Mouse (Mus musculus): Measurements from ENCODE around the gene Gm33543.

Gm33543 gene

DNA sequence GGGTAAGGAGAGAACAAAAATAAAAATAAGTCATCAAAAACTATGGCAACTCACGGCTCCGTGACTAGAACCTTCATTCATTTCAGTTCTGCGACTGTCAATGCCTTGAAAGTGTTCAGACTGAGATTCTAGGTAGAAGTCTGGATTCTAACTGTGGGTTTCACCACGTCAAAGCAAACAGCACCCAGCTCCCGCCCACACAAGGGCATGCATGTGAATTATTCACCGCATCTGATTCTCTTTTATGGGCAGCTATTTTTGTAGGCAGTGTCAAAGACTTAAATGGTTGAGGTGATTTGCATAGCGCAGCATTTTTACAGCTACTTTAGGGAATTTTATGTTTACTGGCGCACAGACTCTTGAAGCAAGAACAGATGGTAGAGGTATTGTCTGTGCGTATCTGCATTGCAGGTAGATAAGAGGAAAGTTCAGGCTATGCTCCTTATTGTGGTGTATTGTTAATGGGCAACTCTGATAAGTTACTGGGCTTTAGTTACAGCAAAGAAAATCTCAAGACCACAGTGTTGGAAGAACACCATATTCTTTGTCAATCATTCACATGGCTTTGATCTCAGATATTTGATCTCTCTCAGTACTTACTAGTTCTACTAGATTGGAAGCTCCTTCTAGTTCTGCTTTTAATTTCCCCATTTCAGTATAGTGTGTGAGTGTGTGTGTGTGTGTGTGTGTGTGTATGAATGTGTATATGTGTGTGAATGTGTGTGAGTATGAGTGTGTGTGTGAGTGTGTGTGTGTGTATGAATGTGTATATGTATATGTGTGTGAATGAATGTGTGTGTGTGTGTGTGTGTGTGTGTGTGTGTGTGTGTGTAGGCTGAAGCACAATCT is at the start of gene Gm33543:
TSS of gene Gm33543 (minus strand) at position 142 of the 849 bp plus-strand sequence.
- no peak for ATAC-seq (ENCODE audit: low TSS enrichment)

DNA sequence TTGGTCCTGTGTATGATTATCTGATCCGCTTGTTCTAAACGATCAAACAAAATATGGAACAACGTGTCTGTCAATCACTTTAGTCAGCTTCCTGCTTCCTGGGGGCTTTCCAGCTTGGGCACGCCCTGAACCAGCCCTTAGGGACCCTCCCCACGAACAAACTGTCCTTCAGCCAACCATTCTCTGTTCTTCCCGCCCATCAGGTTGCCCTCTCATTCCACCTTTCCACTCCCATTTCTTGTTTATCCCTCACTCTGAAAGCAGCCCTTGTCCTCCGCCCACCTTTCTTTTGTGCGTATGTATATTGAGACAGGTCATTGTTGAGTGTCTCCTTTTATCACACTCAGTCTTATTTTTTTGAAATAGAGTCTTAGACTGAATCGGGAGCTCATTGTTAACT is 49.4 kb upstream of the Gm33543 start:
- ATAC-seq (ENCODE audit: low TSS enrichment) = no peak

DNA sequence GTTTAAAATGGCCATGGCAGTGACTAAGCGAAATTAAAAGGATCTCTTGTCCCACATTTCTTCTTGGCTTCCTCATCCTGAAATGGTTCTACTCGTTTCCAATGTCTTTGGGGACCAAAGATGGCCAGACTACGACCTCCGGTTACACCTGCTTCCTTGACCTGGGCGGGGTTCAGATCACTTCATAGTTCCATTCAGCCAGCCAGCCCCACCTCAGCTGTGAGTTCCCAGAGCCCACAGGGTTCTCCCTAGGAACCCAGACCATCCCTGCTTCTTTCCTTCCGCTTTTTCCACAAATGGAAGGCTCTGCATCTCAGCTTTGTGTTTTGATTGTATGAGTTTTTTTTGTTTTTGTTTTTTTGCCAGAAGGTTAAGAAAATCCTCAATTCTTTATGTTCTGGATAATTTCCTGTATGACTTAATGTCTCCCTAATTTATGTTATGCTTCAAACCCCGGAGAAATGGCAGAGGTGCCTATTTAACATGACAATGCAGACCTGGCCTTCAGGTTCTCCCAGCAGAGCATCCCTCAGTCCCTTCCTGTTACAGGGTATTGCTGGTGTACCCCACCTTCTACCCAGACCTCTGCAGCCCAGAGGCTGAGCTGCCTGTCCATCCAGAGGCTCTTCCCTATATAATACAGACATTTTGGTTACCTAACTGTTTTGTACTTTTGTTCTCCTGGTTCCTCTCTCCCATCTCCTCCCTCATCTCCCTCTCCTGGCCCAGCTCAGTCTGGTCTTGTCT is 48.7 kb upstream of the Gm33543 start:
- ATAC-seq (ENCODE audit: low TSS enrichment) = no peak

DNA sequence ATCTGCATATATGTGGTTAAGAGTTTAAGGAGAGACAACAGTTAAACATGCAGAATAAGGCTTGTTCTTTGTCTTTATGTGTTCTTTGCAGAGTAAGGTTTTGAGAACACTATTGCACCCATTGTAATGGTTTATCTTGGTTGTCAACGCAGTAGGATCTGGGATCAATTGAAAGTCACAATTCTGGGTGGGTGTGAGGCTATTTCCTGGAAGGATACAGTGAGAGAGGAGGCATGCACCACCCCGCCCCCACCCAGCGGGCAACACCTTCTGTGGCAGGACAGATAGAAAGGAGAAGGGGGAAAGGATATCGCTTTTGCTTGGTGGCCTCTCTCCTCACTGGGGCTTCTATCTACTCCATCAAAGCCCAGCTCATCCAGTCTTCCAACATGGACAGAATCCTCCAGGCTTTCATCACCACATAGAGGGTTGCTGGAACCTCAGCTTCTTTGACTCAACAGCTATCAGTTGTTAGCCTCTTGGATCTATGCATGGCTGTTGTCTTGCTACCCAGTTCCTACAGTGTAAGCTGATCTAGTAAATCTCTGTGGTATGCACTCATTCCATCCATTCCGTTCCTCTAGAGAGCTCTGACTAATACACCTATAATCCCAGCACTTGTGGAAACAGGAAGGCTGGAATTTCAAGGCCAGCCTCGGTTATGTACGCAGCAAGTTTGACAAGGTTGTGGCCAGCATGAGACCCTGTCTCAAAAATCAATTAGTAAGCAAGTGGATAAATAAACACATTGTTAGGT is 41.2 kb upstream of the Gm33543 start:
- no peak for ATAC-seq (ENCODE audit: low TSS enrichment)

DNA sequence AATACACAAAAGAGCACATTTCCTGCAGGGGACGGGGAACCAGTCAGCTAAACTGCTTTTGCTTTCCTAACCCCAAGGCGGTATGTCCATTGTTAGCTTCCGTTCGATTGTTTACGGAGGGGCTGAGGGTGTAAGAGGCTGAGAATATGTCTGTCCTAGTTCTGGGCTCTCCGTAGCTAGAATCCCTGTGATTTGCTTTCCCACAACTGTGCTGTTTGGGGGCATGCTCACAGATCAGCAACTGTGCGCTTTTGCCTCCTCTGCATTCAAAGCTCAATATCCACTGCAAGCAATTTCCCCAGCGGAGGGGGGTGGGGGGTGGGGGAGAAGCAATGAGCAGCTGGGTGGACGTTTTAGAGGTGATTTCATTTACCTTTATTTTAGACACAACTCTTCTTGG is 39.3 kb upstream of the Gm33543 start:
- peak; percentile 55 for ATAC-seq (ENCODE audit: low TSS enrichment)

DNA sequence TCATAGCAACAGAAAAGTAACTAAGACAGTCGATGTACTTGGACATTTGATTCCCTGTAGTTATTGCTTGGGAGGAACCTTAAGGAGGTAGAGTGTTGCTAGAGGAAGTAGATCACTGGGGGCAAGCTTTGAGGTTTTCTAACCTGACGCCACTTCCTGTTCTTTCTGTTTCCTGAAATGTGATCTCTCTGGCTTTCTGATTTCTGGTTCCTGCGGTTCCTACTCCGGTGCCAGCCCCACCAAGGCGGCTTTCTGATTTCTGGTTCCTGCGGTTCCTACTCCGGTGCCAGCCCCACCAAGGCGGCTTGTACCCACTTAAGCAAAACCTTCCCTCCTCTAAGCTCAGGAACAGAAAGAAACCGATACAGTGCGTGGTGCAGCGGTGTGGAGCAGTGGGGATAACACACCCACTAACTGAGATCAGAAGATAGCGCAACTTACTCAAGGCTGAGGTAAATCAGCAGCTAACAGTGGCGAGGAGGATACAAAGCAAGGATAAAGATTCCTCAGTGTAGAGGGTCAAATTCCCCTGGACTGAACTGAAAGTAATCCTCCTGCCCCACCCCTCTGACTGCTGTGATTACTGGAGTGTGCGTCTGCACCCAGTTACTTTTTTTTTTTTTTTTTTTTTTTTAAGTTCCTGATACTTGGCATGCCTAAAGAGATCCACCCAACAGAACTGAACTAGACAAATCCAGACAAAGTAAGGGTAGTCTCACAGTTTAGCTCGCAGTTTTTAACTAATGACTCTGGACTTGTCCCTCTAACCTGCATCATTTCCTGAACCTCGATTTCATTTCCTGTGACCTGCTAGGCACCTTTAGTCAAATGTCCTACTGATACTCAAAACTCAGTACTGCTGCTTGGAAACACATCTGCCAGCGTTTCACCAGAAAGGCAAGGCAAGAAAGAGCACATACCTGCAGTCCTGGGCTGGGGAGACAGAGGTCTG is 37.5 kb upstream of the Gm33543 start:
- no peak for ATAC-seq (ENCODE audit: low TSS enrichment)

DNA sequence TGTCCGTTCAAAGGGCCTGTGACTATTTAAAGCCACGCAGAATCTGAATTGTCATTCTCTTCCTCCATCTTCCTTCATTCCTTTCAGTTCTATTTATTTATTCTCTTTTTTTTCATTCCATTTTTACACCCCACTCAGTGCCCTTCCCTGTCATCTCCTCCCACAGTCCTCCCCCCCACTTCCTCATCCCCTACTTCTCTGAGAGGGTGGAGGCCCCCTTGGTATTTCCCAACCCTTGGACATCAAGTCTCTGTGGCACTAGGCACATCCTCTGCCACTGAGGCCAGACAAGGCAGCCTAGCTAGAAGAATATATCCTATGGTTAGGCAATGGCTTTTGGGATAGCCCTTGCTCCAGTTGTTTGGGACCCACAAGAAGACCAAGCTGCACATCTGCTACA is 28.1 kb upstream of the Gm33543 start:
- no peak for ATAC-seq (ENCODE audit: low TSS enrichment)

DNA sequence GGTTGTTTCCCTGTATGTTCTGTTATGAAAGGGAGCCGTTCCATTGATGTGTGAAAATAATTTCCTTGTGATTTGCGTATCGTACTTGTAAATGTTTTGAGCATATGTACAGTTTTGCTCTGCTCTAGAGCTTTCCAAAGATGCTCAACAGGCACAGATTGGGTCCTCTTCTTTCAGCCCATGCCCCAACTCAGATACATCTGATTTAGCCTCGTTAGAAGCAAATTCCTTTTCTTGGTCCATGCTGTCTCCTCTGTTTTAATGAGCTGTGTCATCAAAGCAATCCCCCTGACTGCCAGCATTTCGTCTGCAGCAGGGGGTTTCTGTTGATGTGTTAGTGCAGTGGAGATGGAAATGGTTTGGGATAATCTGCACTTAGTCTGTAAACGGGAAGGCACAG is 25.6 kb upstream of the Gm33543 start:
- ATAC-seq (ENCODE audit: low TSS enrichment) = no peak

DNA sequence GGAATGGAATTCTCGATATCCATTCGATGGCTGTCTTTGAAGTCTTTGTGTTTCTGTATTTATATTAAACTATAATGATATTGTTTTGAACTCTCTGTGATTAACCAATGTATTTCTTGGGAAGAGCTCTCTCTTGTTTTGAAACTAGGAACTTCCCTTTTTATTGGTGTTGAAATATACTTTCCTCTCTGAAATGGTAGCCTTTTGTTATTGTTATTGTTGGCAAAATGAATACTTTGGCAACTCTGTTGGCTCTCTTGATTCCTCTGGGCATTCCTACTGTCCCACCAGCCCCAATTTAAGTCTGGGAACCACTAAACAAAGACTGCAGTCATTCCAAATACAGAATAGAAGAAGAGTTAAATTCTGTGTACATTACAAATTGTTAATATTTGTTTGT is 24.9 kb upstream of the Gm33543 start:
- ATAC-seq (ENCODE audit: low TSS enrichment) = no peak

DNA sequence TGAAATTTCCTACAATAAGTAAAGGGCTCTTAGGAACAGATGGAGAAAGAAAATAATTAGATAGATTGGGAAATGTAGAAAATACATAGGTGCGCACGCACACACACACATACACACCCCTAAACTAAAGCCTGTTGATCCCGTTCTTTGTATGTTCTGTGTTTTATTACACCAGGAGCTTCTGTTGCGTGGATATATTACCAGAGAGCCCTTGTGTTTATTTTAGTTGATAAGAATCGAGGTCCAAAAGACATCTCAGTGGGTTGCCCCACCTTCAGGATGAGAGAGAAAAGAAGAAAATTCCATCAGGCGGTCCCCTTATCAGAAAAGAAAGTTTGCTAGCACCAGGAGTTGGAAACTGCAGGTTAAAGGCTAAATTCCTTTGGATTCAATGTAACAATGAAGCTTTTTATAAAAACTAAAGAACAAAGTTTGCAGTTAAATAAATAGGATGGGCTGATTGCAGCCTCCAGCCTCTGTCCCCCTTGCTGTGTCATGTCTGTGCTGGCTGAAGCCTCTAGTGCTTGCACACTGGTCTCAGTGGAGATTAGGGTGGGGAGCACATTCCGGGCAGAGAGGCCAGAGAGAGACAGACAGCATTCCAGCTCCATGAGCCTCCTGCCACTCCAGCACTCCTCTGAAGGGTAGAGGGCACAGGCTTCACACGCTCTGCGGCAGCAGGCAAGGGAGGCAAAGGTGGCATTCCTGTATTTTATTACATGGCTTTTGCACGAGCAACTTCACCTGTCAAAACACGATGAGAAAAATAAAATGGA is 21.8 kb upstream of the Gm33543 start:
- no peak for ATAC-seq (ENCODE audit: low TSS enrichment)

DNA sequence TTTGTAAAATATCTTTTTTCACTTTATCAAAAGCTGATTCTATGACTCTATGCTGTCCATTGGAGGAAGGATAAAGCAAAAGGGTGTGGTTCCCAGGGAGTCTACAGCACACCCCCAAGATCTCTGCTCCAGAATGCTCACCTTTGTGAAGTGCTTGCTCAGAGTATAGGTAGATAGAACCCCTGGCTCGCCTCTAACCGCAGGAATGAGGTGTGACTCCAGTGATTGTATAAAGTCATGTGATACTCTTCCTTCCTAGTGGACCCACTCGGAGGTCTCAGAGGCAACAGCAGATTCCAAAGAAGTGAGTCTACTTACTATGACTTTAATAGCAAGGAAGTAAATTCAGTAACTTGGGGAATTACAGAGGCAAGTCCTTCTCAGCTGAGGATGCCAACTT is 19.9 kb upstream of the Gm33543 start:
- no peak for ATAC-seq (ENCODE audit: low TSS enrichment)

DNA sequence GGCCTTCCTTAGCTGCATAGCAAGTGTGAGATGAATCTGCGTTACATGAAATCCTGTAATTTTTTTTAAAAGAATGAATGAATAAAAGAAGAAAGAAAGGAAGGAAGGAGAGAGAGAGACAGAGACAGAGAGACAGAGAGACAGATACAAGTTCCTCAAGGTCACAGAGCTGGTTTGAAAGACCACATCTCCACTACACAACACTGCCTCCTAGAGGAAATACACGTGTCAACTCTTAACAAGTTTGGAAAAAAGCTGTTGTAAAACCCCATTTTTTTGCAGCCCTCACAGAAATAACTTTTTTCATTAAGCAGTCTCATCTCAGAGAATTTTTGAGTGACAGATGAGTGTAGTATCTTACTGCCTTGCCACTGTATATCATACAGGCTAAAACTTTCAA is 15.4 kb upstream of the Gm33543 start:
- ATAC-seq (ENCODE audit: low TSS enrichment) = peak; percentile 67; the same call in 1 of the 2 replicates

DNA sequence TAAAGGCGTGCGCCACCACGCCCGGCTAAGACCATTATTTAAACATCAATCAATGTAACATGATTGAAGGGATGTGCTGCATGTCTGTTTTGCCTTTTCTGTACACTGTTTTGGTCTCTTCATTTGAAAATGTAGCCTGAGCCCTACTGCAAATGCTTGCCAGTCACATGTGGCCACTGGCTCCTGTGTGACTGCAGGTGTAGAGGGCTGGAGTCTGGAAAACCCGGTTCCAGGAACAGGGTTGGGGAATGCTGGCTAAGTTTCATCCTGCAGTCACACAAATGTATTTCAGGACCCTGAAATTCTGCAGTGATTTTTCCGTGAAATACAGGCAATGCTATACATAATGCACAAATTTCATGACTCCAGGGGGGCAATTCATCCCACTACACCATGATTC is 12.7 kb upstream of the Gm33543 start:
- no peak for ATAC-seq (ENCODE audit: low TSS enrichment)

DNA sequence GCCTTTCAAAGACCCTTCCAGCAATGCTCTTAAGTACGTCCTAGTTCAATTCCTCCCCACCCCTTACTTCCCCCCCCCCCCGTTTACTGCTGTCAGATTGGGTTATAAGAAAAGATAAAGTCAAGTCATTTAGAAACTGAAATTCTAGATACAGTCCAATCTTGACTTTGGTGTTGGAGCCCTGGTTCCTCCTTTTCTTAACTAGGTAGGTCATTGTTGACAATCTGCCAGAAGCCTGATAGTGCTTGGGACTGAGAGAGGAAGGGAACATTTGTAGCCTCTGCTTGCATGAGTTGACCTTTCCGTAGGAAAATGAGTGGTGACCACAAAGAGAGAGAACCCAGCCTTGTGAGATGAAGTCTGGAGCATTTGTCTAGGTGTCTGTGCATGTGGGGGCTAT is 7.8 kb upstream of the Gm33543 start:
- ATAC-seq (ENCODE audit: low TSS enrichment) = no peak

DNA sequence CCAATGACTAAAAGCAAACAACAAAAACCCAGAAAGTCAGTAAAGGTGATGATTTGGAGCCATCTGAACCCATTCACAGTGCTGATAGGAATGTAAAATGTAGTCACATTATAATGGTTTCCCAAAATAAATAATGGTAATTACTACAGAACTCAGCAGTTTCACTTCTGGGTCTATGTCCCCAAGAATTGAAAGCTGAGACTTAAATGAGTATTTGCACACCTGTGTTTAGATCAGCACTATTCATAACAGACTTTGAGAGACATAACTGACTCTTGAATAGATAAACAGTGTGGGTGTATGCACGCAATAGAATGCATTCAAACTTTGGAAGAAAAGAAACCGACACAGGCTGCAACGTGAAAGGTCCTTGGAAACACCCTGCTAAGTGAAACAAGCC is 4.0 kb upstream of the Gm33543 start:
- ATAC-seq (ENCODE audit: low TSS enrichment) = no peak

DNA sequence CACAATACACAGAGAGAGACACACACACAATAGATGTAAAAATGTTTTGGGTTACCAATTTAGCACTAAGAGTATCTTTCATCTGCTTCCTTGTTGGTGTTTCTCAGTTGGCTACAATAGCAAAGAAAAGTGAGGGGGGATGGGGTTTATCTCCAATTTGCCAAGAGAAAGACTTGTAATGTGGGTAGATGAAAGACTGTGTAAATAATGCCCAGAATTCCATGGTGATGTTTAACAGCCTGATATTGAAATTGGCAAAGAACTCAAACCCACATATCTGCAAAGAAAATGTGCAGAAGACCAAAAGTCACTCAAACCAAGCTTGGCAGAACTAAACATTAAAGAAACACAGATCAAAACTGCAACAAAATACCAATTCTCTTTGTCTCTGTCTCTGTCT is 3.6 kb upstream of the Gm33543 start:
- ATAC-seq (ENCODE audit: low TSS enrichment) = no peak

DNA sequence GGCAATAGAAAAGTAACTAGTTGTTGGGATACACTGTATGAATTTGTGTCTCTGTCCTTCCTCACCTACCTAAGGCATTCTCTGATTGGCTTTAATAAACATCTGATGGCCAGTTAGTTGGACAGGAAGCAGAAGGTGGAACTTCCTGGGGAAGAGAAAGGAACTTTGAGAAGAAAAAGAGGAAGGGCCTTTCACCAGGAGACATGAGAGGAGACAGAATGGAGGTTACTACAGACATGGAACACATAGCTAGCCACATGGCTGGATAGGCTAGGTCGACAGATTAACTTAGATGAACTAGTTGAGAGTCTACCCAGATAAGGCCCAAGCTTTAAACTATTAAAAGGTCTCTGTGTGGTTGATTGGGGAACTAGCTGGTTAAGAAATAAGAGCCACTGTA is 1.1 kb upstream of the Gm33543 start:
- no peak for ATAC-seq (ENCODE audit: low TSS enrichment)

DNA sequence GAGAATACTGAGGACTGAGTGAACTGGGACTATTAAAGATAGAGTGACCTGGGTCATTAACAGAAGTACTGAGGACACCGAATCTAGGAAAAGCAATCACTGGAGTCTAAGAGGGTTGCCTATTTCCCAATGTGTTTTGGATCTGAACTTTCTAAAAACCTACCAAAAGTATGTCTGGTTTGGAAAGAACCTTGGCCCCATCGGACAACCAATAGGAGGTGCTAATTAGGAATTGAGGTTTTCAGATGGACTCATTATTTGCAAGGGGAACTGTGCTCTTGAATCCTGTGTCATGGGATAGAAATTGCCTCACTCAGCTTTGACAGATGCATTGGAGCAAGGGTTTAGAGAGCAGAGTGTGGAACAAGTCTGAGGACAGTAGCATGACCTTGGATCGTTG is 1.5 kb downstream of the Gm33543 start:
- ATAC-seq (ENCODE audit: low TSS enrichment) = no peak

DNA sequence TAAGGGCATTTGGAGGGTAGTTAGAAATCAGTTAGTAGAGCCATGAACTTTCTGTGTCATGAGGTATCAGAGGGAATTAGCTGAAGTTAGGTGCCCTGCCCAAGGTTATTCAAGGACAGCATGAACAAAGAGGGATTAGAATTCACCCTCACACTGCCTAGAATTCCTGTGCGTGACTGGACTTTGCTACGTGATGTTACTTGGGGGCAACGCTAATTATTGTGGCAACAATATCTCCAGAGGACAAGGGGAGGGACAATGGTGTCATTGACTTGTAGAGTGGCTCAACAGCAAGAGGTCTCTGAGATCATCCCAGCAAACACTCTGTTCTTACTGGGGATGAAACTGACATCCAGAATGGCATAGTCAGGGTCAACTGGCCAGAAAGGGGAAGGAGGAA is 2.9 kb downstream of the Gm33543 start:
- ATAC-seq (ENCODE audit: low TSS enrichment) = peak; percentile 38; the same call in 1 of the 2 replicates

DNA sequence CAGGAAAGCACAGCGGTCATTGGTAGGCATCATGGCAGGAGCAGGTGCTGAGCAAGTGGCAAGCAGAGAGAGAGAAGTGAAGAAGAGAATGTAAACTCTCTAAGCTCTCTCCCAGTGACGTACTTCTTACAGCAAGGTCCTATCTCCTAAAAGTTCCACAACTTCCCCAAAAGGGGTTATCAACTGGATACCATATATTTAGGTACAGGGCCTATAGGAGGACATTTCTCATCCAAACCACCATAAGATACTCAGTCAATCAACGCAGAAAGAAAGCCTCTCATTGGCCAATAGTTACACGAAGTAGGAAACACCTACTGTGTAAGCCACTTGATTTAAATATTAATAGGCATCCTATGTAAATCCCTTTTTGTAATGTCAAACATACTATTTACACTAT is 3.7 kb downstream of the Gm33543 start:
- ATAC-seq (ENCODE audit: low TSS enrichment) = no peak
